Mouse (Mus musculus): ENCODE data around the gene Olfr116. TPM values are rescaled to one million over a fixed set of nuclear protein-coding genes. Genes with fewer than 3 reads are reported as not detected.

The Olfr116 gene
- total RNA-seq (2014; rRNA removed) (not detected in 2 replicates), polyA plus RNA-seq (2015; fragmentation: Nextera tagmentation; extraction: Ambion mirVana) (not detected in 2 replicates)

- DNase-seq (no peak), ATAC-seq (no peak)
- WGBS: 88% methylated on average over 2 of the region's 2 CpGs
- Histone ChIP-seq H3K27ac (ENCODE audit: low read depth, low read length) (no peak within 1 kb of the TSS), H3K4me2 (ENCODE audit: low read depth) (no peak within 1 kb of the TSS), H3K4me3 (ENCODE audit: low read depth, low read length) (no peak within 1 kb of the TSS), H3K9me3 (ENCODE audit: low read length) (no peaks in the 10 kb centered on the region), H3K36me3 (ENCODE audit: insufficient read depth) (no peaks in the 10 kb centered on the region), H3K27me3 (ENCODE audit: insufficient read depth, low read length) (no peaks in the 10 kb centered on the region), H3K9ac (no peak within 1 kb of the TSS), H3K4me1 (ENCODE audit: insufficient read depth) (no peaks in the 10 kb centered on the region)
- TF ChIP-seq CTCF (IDR thresholded peaks at IDR 0.05; ENCODE audit: low read depth): no peak
Observed at GRCm38 (mm10) chr17:37627009-37627408, at the start of gene Olfr116, which contains the start of gene Olfr115. Gene Olfr116, minus strand, starts transcription at chr17:37627199. Gene Olfr115, minus strand, starts transcription at chr17:37627109.

- ATAC-seq: no peak
- no peak within 1 kb of the TSS for H3K9ac ChIP-seq
- H3K27ac ChIP-seq (ENCODE audit: low read depth, low read length): no peak within 1 kb of the TSS
- H3K4me2 ChIP-seq (ENCODE audit: low read depth): no peak within 1 kb of the TSS
- 66% methylated on average over 2 of the region's 2 CpGs for WGBS
- no peaks in the 10 kb centered on the region for H3K36me3 ChIP-seq (ENCODE audit: insufficient read depth)
- H3K4me3 ChIP-seq (ENCODE audit: low read depth, low read length): no peak within 1 kb of the TSS
- TF ChIP-seq CTCF (IDR thresholded peaks at IDR 0.05; ENCODE audit: low read depth): no peak
- no peaks in the 10 kb centered on the region for H3K27me3 ChIP-seq (ENCODE audit: insufficient read depth, low read length)
- H3K4me1 ChIP-seq (ENCODE audit: insufficient read depth): no peaks in the 10 kb centered on the region
- no peaks in the 10 kb centered on the region for H3K9me3 ChIP-seq (ENCODE audit: low read length)
- DNase-seq: no peak
Observed at GRCm38 (mm10) chr17:37666688-37667087, 39.7 kb upstream of the Olfr116 start, which contains the start of gene Olfr118. Gene Olfr118, plus strand, starts transcription at chr17:37666988.

GRCm38 (mm10) chr17:37663682-37664081 is 36.7 kb upstream of the Olfr116 start, which contains the start of gene Olfr117:
Gene Olfr117, minus strand, starts transcription at chr17:37663782.
- Histone ChIP-seq H3K9me3 (ENCODE audit: low read length) (no peaks in the 10 kb centered on the region), H3K27ac (ENCODE audit: low read depth, low read length) (no peak within 1 kb of the TSS)

GRCm38 (mm10) chr17:37592643-37593042 is 34.4 kb downstream of the Olfr116 start, which contains the start of gene Olfr114:
Gene Olfr114, minus strand, starts transcription at chr17:37592743.
- ATAC-seq (no peak), DNase-seq (no peak)
- TF ChIP-seq CTCF (IDR thresholded peaks at IDR 0.05; ENCODE audit: low read depth): no peak
- no peaks in the 10 kb centered on the region for H3K36me3 ChIP-seq (ENCODE audit: insufficient read depth)
- no peaks in the 10 kb centered on the region for H3K27me3 ChIP-seq (ENCODE audit: insufficient read depth, low read length)
- no peaks in the 10 kb centered on the region for H3K4me1 ChIP-seq (ENCODE audit: insufficient read depth)
- no peak within 1 kb of the TSS for H3K9ac ChIP-seq
- H3K4me2 ChIP-seq (ENCODE audit: low read depth): no peak within 1 kb of the TSS
- no peak within 1 kb of the TSS for H3K4me3 ChIP-seq (ENCODE audit: low read depth, low read length)
- no peak within 1 kb of the TSS for H3K27ac ChIP-seq (ENCODE audit: low read depth, low read length)
- no peaks in the 10 kb centered on the region for H3K9me3 ChIP-seq (ENCODE audit: low read length)

More at GRCm38 (mm10) chr17:37663682-37664081, 36.7 kb upstream of the Olfr116 start, which contains the start of gene Olfr117:
- H3K27me3 ChIP-seq (ENCODE audit: insufficient read depth, low read length): no peaks in the 10 kb centered on the region
- H3K9ac ChIP-seq: no peak within 1 kb of the TSS
- no peaks in the 10 kb centered on the region for H3K4me1 ChIP-seq (ENCODE audit: insufficient read depth)
- 66% methylated on average over 1 of the region's 1 CpGs for WGBS
- no peak within 1 kb of the TSS for H3K4me2 ChIP-seq (ENCODE audit: low read depth)
- no peak within 1 kb of the TSS for H3K4me3 ChIP-seq (ENCODE audit: low read depth, low read length)
- H3K36me3 ChIP-seq (ENCODE audit: insufficient read depth): no peaks in the 10 kb centered on the region
- TF ChIP-seq CTCF (IDR thresholded peaks at IDR 0.05; ENCODE audit: low read depth): no peak
- DNase-seq (no peak), ATAC-seq (no peak)

- Histone ChIP-seq H3K4me2 (ENCODE audit: low read depth) (no peak within 1 kb of the TSS), H3K36me3 (ENCODE audit: insufficient read depth) (no peaks in the 10 kb centered on the region), H3K4me1 (ENCODE audit: insufficient read depth) (no peaks in the 10 kb centered on the region), H3K27ac (ENCODE audit: low read depth, low read length) (no peak within 1 kb of the TSS), H3K9ac (no peak within 1 kb of the TSS), H3K27me3 (ENCODE audit: insufficient read depth, low read length) (no peaks in the 10 kb centered on the region), H3K4me3 (ENCODE audit: low read depth, low read length) (no peak within 1 kb of the TSS), H3K9me3 (ENCODE audit: low read length) (no peaks in the 10 kb centered on the region)
- ATAC-seq (no peak), DNase-seq (no peak)
- no peak for TF ChIP-seq CTCF (IDR thresholded peaks at IDR 0.05; ENCODE audit: low read depth)
Observed at GRCm38 (mm10) chr17:37577563-37577962, 49.4 kb downstream of the Olfr116 start, which contains the start of gene Olfr113. Gene Olfr113, minus strand, starts transcription at chr17:37577663.

Other genes starting within 250 kb of the Olfr116 start
- gene Olfr105-ps, start 248.2 kb downstream of the Olfr116 start, total RNA-seq (2014; rRNA removed): not detected in 2 replicates
- gene Olfr105-ps, start 248.2 kb downstream of the Olfr116 start, polyA plus RNA-seq (2015; fragmentation: Nextera tagmentation; extraction: Ambion mirVana): not detected in 2 replicates
- gene Olfr106-ps, start 236.8 kb downstream of the Olfr116 start, total RNA-seq (2014; rRNA removed): not detected in 2 replicates
- gene Olfr106-ps, start 236.8 kb downstream of the Olfr116 start, polyA plus RNA-seq (2015; fragmentation: Nextera tagmentation; extraction: Ambion mirVana): not detected in 2 replicates
- not detected in 2 replicates for gene Olfr107, start 228.0 kb downstream of the Olfr116 start, total RNA-seq (2014; rRNA removed)
- gene Olfr107, start 228.0 kb downstream of the Olfr116 start, polyA plus RNA-seq (2015; fragmentation: Nextera tagmentation; extraction: Ambion mirVana): not detected in 2 replicates
- not detected in 2 replicates for gene Olfr108, start 181.7 kb downstream of the Olfr116 start, total RNA-seq (2014; rRNA removed)
- gene Olfr108, start 181.7 kb downstream of the Olfr116 start, polyA plus RNA-seq (2015; fragmentation: Nextera tagmentation; extraction: Ambion mirVana): not detected in 2 replicates
- gene Olfr109, start 168.3 kb downstream of the Olfr116 start, total RNA-seq (2014; rRNA removed): not detected in 2 replicates
- gene Olfr109, start 168.3 kb downstream of the Olfr116 start, polyA plus RNA-seq (2015; fragmentation: Nextera tagmentation; extraction: Ambion mirVana): not detected in 2 replicates
- not detected in 2 replicates for gene H2-M2, start 143.6 kb downstream of the Olfr116 start, total RNA-seq (2014; rRNA removed)
- gene H2-M2, start 143.6 kb downstream of the Olfr116 start, polyA plus RNA-seq (2015; fragmentation: Nextera tagmentation; extraction: Ambion mirVana): not detected in 2 replicates
- not detected in 2 replicates for gene Olfr110, start 134.7 kb downstream of the Olfr116 start, total RNA-seq (2014; rRNA removed)
- not detected in 2 replicates for gene Olfr110, start 134.7 kb downstream of the Olfr116 start, polyA plus RNA-seq (2015; fragmentation: Nextera tagmentation; extraction: Ambion mirVana)
- gene Olfr111, start 119.2 kb downstream of the Olfr116 start, total RNA-seq (2014; rRNA removed): 0.15 and 0.95 TPM in 2 replicates
- not detected in 2 replicates for gene Olfr111, start 119.2 kb downstream of the Olfr116 start, polyA plus RNA-seq (2015; fragmentation: Nextera tagmentation; extraction: Ambion mirVana)
- gene Olfr112, start 57.7 kb downstream of the Olfr116 start, total RNA-seq (2014; rRNA removed): not detected in 2 replicates
- gene Olfr112, start 57.7 kb downstream of the Olfr116 start, polyA plus RNA-seq (2015; fragmentation: Nextera tagmentation; extraction: Ambion mirVana): not detected in 2 replicates
- not detected in 2 replicates for gene Olfr113, start 49.5 kb downstream of the Olfr116 start, total RNA-seq (2014; rRNA removed)
- gene Olfr113, start 49.5 kb downstream of the Olfr116 start, polyA plus RNA-seq (2015; fragmentation: Nextera tagmentation; extraction: Ambion mirVana): not detected in 2 replicates
- not detected in 2 replicates for gene Olfr114, start 34.5 kb downstream of the Olfr116 start, total RNA-seq (2014; rRNA removed)
- gene Olfr114, start 34.5 kb downstream of the Olfr116 start, polyA plus RNA-seq (2015; fragmentation: Nextera tagmentation; extraction: Ambion mirVana): not detected in 2 replicates
- gene Olfr115, start 90 bp downstream of the Olfr116 start, total RNA-seq (2014; rRNA removed): not detected in 2 replicates
- not detected in 2 replicates for gene Olfr115, start 90 bp downstream of the Olfr116 start, polyA plus RNA-seq (2015; fragmentation: Nextera tagmentation; extraction: Ambion mirVana)
- not detected in 2 replicates for gene Olfr117, start 36.6 kb upstream of the Olfr116 start, total RNA-seq (2014; rRNA removed)
- gene Olfr117, start 36.6 kb upstream of the Olfr116 start, polyA plus RNA-seq (2015; fragmentation: Nextera tagmentation; extraction: Ambion mirVana): not detected in 2 replicates
- gene Olfr118, start 39.8 kb upstream of the Olfr116 start, total RNA-seq (2014; rRNA removed): not detected in 2 replicates
- gene Olfr118, start 39.8 kb upstream of the Olfr116 start, polyA plus RNA-seq (2015; fragmentation: Nextera tagmentation; extraction: Ambion mirVana): not detected in 2 replicates
- gene Olfr119, start 69.4 kb upstream of the Olfr116 start, total RNA-seq (2014; rRNA removed): not detected in 2 replicates
- not detected in 2 replicates for gene Olfr119, start 69.4 kb upstream of the Olfr116 start, polyA plus RNA-seq (2015; fragmentation: Nextera tagmentation; extraction: Ambion mirVana)
- gene Olfr120, start 94.6 kb upstream of the Olfr116 start, total RNA-seq (2014; rRNA removed): not detected in 2 replicates
- not detected in 2 replicates for gene Olfr120, start 94.6 kb upstream of the Olfr116 start, polyA plus RNA-seq (2015; fragmentation: Nextera tagmentation; extraction: Ambion mirVana)
- gene Olfr121, start 121.7 kb upstream of the Olfr116 start, total RNA-seq (2014; rRNA removed): not detected in 2 replicates
- gene Olfr121, start 121.7 kb upstream of the Olfr116 start, polyA plus RNA-seq (2015; fragmentation: Nextera tagmentation; extraction: Ambion mirVana): not detected in 2 replicates
- not detected in 2 replicates for gene Olfr122, start 141.4 kb upstream of the Olfr116 start, total RNA-seq (2014; rRNA removed)
- gene Olfr122, start 141.4 kb upstream of the Olfr116 start, polyA plus RNA-seq (2015; fragmentation: Nextera tagmentation; extraction: Ambion mirVana): not detected in 2 replicates
- gene Olfr123, start 166.3 kb upstream of the Olfr116 start, total RNA-seq (2014; rRNA removed): not detected in 2 replicates
- not detected in 2 replicates for gene Olfr123, start 166.3 kb upstream of the Olfr116 start, polyA plus RNA-seq (2015; fragmentation: Nextera tagmentation; extraction: Ambion mirVana)
- gene Olfr124, start 172.7 kb upstream of the Olfr116 start, total RNA-seq (2014; rRNA removed): not detected in 2 replicates
- not detected in 2 replicates for gene Olfr124, start 172.7 kb upstream of the Olfr116 start, polyA plus RNA-seq (2015; fragmentation: Nextera tagmentation; extraction: Ambion mirVana)
- gene Olfr125, start 205.8 kb upstream of the Olfr116 start, total RNA-seq (2014; rRNA removed): not detected in 2 replicates
- not detected in 2 replicates for gene Olfr125, start 205.8 kb upstream of the Olfr116 start, polyA plus RNA-seq (2015; fragmentation: Nextera tagmentation; extraction: Ambion mirVana)
- not detected in 2 replicates for gene Olfr126, start 220.3 kb upstream of the Olfr116 start, total RNA-seq (2014; rRNA removed)
- gene Olfr126, start 220.3 kb upstream of the Olfr116 start, polyA plus RNA-seq (2015; fragmentation: Nextera tagmentation; extraction: Ambion mirVana): not detected in 2 replicates

All from forebrain, postnatal 0 days (tissue).